Mouse (Mus musculus) embryonic facial prominence, embryonic 14.5 days (tissue): ENCODE measurements at regions not wholly inside any gene's neighbourhood (a gene's known extent, or its start where the extent isn't known, plus 50 kb on each side); places are given as distances from the start of the nearest gene placed in this dataset.

Experiments
- ATAC-seq: fragments of 200-750 bp; cut with Nextera tagmentation; 2 replicates; pipeline ENCODE4 v1.8.0; 2017; ENCODE audit warnings: low read depth, moderate number of reproducible peaks, moderate TSS enrichment
- DNase-seq: peaks from one replicate; pipeline ENCODE4 v3.0.0-alpha.2; 2015; ENCODE audit warnings: low spot score
- H3K27ac ChIP-seq: fragments of 300-500 bp; sonication (generic); replicated peaks from 2 replicates; pipeline ENCODE4 v1.5.1; 2014; ENCODE audit warnings: low read depth, mild to moderate bottlenecking, low read length, moderate library complexity
- H3K27me3 ChIP-seq: fragments of 300-500 bp; sonication (generic); replicated peaks from 2 replicates; pipeline ENCODE4 v1.6.1; 2014; ENCODE audit warnings: low read length; ENCODE audit not compliant: control insufficient read depth, insufficient read depth
- H3K36me3 ChIP-seq: fragments of 300-500 bp; sonication (generic); 2 replicates; pipeline ENCODE4 v1.6.1; 2014; ENCODE audit warnings: low read length, mixed read lengths; ENCODE audit not compliant: control insufficient read depth, insufficient read depth
- H3K4me1 ChIP-seq: fragments of 300-500 bp; sonication (generic); 2 replicates; pipeline ENCODE4 v1.6.1; 2014; ENCODE audit warnings: antibody characterized with exemption, low read length; ENCODE audit not compliant: control insufficient read depth, insufficient read depth
- H3K4me2 ChIP-seq: fragments of 300-500 bp; sonication (generic); 2 replicates; pipeline ENCODE4 v1.6.1; 2014; ENCODE audit warnings: low read depth, mild to moderate bottlenecking, low read length, moderate library complexity, mixed read lengths
- H3K4me3 ChIP-seq: fragments of 300-500 bp; sonication (generic); 2 replicates; pipeline ENCODE4 v1.5.1; 2014; ENCODE audit warnings: low read depth, mild to moderate bottlenecking, low read length
- H3K9ac ChIP-seq: fragments of 300-500 bp; sonication (generic); 2 replicates; pipeline ENCODE4 v1.6.1; 2014; ENCODE audit warnings: low read depth, mild to moderate bottlenecking, low read length, moderate library complexity, mixed read lengths
- H3K9me3 ChIP-seq: fragments of 300-500 bp; sonication (generic); 2 replicates; pipeline ENCODE4 v1.6.1; 2016; ENCODE audit warnings: low read length; ENCODE audit not compliant: control insufficient read depth
- WGBS: fragments of 180-500 bp; shearing (Covaris S2); extraction: QIAGEN DNeasy Blood & Tissue Kit; methylation state at CpG from one replicate; pipeline ENCODE4 v1.1.7; 2014; 5-methylcytosine and 5-hydroxymethylcytosine counted together

- 78% methylated on average over 7 of the region's 7 CpGs for WGBS
Measured at GRCm38 (mm10) chr14:25407111-25407510, 51.9 kb upstream of the Zmiz1 start.

More at GRCm38 (mm10) chr14:25407111-25407510, 51.9 kb upstream of the Zmiz1 start:
- Histone ChIP-seq H3K36me3 (no peaks in the 10 kb centered on the region), H3K27ac (no peak overlapping the region), H3K9me3 (no peaks in the 10 kb centered on the region), H3K27me3 (no peaks in the 10 kb centered on the region), H3K4me2 (no peak overlapping the region), H3K4me1 (no peaks in the 10 kb centered on the region), H3K9ac (no peak overlapping the region), H3K4me3 (no peak overlapping the region)
- no peak for DNase-seq
- no peak for ATAC-seq
